Mouse (Mus musculus): Measurements from ENCODE around the gene Fmo6.

DNA sequence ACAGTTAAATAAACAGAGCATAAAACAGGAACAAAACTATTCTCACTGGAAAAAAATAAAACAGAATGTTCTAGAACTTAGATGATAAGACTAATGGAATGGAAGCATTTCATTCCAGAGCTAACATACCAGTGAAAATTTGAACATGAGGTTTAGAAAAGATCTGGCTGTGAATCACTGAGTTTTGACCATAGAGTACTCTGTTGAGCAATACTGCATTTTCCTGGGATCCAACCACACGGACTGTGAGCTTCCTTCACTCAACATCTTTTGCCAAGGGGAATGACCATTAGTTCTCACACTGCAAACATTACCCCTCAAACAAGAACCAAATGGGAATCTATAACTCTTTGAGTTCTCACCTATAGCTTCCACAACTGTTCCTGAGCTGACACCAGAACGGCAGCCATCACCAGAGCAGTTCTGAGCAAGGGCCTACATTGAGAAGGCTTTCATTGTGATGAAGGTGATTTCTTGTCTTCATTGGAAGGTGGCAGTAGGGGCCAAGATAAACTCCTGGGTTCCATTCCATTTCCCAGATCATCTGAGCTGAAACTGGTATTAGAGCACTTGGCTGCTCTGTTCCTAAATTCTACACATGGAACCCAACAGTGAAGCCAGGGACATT, 48.9 kb upstream of the Fmo6 start:
- TF ChIP-seq CTCF (IDR thresholded peaks at IDR 0.05; ENCODE audit: insufficient read depth, low read depth, low read length) (no peak), POLR2A (IDR thresholded peaks at IDR 0.05; ENCODE audit: insufficient read depth, low read depth, low read length) (no peak)
